Mouse (Mus musculus) left cerebral cortex, adult 11 months (tissue): ENCODE results near the gene Tbcc.
A peak's percentile ranks its signal among the peaks of the same experiment; 100 is the strongest.
"Not testable (repeated sequence)": the region's sequence is repeated elsewhere in the genome, so short reads cannot be mapped to it uniquely, and the experiment has no call there.

Experiments used
- DNase-seq: peaks from one replicate; pipeline ENCODE4 v3.0.0; 2022; ENCODE audit warnings: low spot score

The Tbcc gene

GRCm38 (mm10) chr17:46890116-46890815 is at the start of gene Tbcc:
TSS of gene Tbcc (plus strand) at chr17:46890684.
- peak; percentile 94 for DNase-seq

- DNase-seq: no peak
These were observed 47.5 kb upstream of the Tbcc start for GRCm38 (mm10) chr17:46843022-46843421.

- DNase-seq: no peak
These were observed 46.8 kb upstream of the Tbcc start for GRCm38 (mm10) chr17:46843716-46844115.

GRCm38 (mm10) chr17:46844811-46845210 is 45.7 kb upstream of the Tbcc start:
- no peak for DNase-seq

- DNase-seq: no peak
These were observed 45.2 kb upstream of the Tbcc start for GRCm38 (mm10) chr17:46845262-46845661.

GRCm38 (mm10) chr17:46846573-46846972 is 43.9 kb upstream of the Tbcc start:
- not testable (repeated sequence) for DNase-seq

GRCm38 (mm10) chr17:46847206-46847605 is 43.3 kb upstream of the Tbcc start:
- no peak for DNase-seq

GRCm38 (mm10) chr17:46852725-46853124 is 37.8 kb upstream of the Tbcc start:
- DNase-seq: no peak

GRCm38 (mm10) chr17:46853281-46853680 is 37.2 kb upstream of the Tbcc start:
- no peak for DNase-seq

GRCm38 (mm10) chr17:46854096-46854495 is 36.4 kb upstream of the Tbcc start:
- no peak for DNase-seq

GRCm38 (mm10) chr17:46854640-46855110 is 35.8 kb upstream of the Tbcc start:
- DNase-seq: no peak

GRCm38 (mm10) chr17:46855328-46856106 is 35.0 kb upstream of the Tbcc start:
- no peak for DNase-seq

- no peak for DNase-seq
These were observed 34.4 kb upstream of the Tbcc start for GRCm38 (mm10) chr17:46856107-46856388.

- peak; percentile 62 for DNase-seq
These were observed 33.8 kb upstream of the Tbcc start for GRCm38 (mm10) chr17:46856471-46857360.

GRCm38 (mm10) chr17:46857361-46857902 is 33.1 kb upstream of the Tbcc start:
- DNase-seq: peak; percentile 72

- no peak for DNase-seq
These were observed 32.4 kb upstream of the Tbcc start, which contains the start of gene Bicral for GRCm38 (mm10) chr17:46857903-46858748. TSS of gene Bicral (minus strand) at chr17:46858482.

GRCm38 (mm10) chr17:46858749-46859444 is 31.6 kb upstream of the Tbcc start:
- DNase-seq: no peak

- DNase-seq: no peak
These were observed 30.4 kb upstream of the Tbcc start for GRCm38 (mm10) chr17:46860120-46860519.

GRCm38 (mm10) chr17:46864566-46865195 is 25.8 kb upstream of the Tbcc start:
- no peak for DNase-seq

- DNase-seq: peak; percentile 49
These were observed 23.6 kb upstream of the Tbcc start for GRCm38 (mm10) chr17:46866836-46867235.
